Mouse (Mus musculus) forebrain, embryonic 14.5 days (tissue): ENCODE measurements around the gene Zfp652. TPM values are rescaled to one million over a fixed set of nuclear protein-coding genes. Genes with fewer than 3 reads are reported as not detected.

ENCODE experiments used
- ATAC-seq: fragments of 200-750 bp; cut with Nextera tagmentation; 2 replicates; pipeline ENCODE4 v1.8.0; 2017; ENCODE audit warnings: mild to moderate bottlenecking, moderate library complexity
- DNase-seq: peaks from one replicate; pipeline ENCODE4 v3.0.0-alpha.2; 2015; ENCODE audit warnings: low spot score
- H3K27ac ChIP-seq: fragments of 300-500 bp; sonication (generic); 2 replicates; pipeline ENCODE4 v1.5.1; 2014; ENCODE audit warnings: low read depth, mild to moderate bottlenecking, control low read depth, low read length, moderate library complexity
- H3K27me3 ChIP-seq: fragments of 300-500 bp; sonication (generic); replicated peaks from 2 replicates; pipeline ENCODE4 v1.6.1; 2014; ENCODE audit warnings: low read length, control low read depth, mixed read lengths; ENCODE audit not compliant: control insufficient read depth, insufficient read depth
- H3K36me3 ChIP-seq: fragments of 300-500 bp; sonication (generic); 2 replicates; pipeline ENCODE4 v1.6.1; 2014; ENCODE audit warnings: low read length, control low read depth; ENCODE audit not compliant: control insufficient read depth, insufficient read depth
- H3K4me1 ChIP-seq: fragments of 300-500 bp; sonication (generic); 2 replicates; pipeline ENCODE4 v1.6.1; 2014; ENCODE audit warnings: antibody characterized with exemption, low read length, control low read depth; ENCODE audit not compliant: control insufficient read depth, insufficient read depth
- H3K4me2 ChIP-seq: fragments of 300-500 bp; sonication (generic); 2 replicates; pipeline ENCODE4 v1.6.1; 2014; ENCODE audit warnings: mild to moderate bottlenecking, control low read depth, low read length
- H3K4me3 ChIP-seq: fragments of 300-500 bp; sonication (generic); 2 replicates; pipeline ENCODE4 v1.5.1; 2014; ENCODE audit warnings: low read depth, low read length, control low read depth
- H3K9ac ChIP-seq: fragments of 300-500 bp; sonication (generic); 2 replicates; pipeline ENCODE4 v1.6.1; 2014; ENCODE audit warnings: mild to moderate bottlenecking, low read length, control low read depth, moderate library complexity
- H3K9me3 ChIP-seq: fragments of 300-500 bp; sonication (generic); replicated peaks from 2 replicates; pipeline ENCODE4 v1.6.1; 2016; ENCODE audit warnings: low read length, control low read depth, mixed read lengths; ENCODE audit not compliant: control insufficient read depth
- WGBS: fragments of 180-500 bp; shearing (Covaris S2); extraction: QIAGEN DNeasy Blood & Tissue Kit; methylation state at CpG from one replicate; pipeline ENCODE4 v1.1.7; 2014; 5-methylcytosine and 5-hydroxymethylcytosine counted together
- polyA plus RNA-seq: library from polyadenylated mRNA; unstranded; fragments of >200 nt; fragmentation: Nextera tagmentation; extraction: Ambion mirVana; gene quantifications from 2 replicates; pipeline ENCODE4 v1.2.1, GENCODE M21; 2014

Gene Zfp652
- polyA plus RNA-seq, 1 experiment from 2014 or later, result 11.7 TPM

DNA sequence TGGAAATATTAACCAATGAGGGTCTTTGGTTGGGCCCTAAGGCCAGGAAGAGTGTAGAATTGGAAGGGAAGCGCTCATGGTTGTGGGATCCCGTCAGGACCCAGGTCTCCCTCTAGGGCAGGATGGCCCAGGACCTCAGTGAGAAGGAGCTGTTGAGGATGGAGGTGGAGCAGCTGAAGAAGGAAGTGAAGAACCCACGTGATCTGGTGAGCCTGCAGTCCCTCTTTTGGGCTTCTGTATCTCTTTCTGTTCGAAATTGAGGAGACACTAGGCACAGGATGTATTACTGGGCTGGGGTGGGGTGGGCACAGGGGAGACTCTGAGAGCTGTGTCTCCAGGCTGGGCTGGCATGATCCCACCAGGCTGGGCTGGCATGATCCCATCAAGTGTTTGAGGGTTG, 132.5 kb downstream of the Zfp652 start:
- DNase-seq (no peak), ATAC-seq (no peak)
- Histone ChIP-seq H3K9me3 (no peaks in the 10 kb centered on the region), H3K4me1 (no peaks in the 10 kb centered on the region), H3K27ac (no peak overlapping the region), H3K4me2 (no peak overlapping the region), H3K9ac (no peak overlapping the region), H3K36me3 (no peaks in the 10 kb centered on the region), H3K4me3 (no peak overlapping the region), H3K27me3 (0 out of 2 replicates have a peak, but pooled peaks cover 5% of the 10 kb centered on the region)
- 72% methylated on average over 4 of the region's 4 CpGs for WGBS

DNA sequence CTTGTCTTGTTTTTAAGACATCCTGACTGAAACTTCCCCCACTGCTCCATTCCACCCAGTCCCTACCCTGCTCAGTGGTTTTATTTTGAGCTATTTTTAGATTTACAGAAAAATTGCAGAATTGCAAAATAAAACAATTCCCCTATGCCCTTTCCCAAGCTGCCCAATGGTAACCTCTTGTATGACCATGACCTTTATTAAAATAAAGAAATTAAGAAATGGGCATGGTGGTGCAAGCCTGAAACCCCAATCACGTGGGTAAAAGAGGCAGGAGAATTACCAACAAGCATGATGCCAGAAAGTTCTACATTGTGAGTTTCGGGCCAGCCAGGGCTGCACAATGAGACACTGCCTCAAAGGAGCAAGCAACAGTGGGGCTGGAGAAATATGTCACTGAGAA, 138.4 kb downstream of the Zfp652 start:
- H3K27ac ChIP-seq, result no peak overlapping the region
- no peak for ATAC-seq
- H3K9ac ChIP-seq, result no peak overlapping the region
- no peak overlapping the region for H3K4me2 ChIP-seq
- no peaks in the 10 kb centered on the region for H3K4me1 ChIP-seq
- no peak for DNase-seq
- 73% methylated on average over 2 of the region's 2 CpGs for WGBS
- no peaks in the 10 kb centered on the region for H3K36me3 ChIP-seq
- H3K9me3 ChIP-seq, result no peaks in the 10 kb centered on the region
- H3K4me3 ChIP-seq, result no peak overlapping the region
- no peaks in the 10 kb centered on the region for H3K27me3 ChIP-seq

DNA sequence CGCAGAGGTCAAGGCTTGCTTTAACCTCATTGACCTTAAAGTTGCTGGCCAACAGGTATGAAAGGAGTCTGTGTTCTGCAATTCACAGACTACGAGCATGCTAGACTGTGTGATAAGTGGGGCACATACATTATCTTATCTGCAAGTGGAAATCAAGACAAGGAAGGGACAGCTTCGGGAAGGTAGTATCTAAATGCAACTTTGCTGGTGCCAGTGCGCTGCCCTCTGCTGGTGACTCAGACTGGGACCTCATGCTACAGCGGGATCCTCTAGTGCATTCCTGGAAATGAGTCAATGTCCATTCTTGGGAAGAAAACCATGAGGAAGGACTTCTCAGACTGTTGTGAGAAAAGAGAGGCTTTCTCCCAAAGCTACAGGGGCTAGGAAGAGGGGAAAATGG, 141.2 kb downstream of the Zfp652 start:
- Histone ChIP-seq H3K27ac (no peak overlapping the region), H3K27me3 (no peaks in the 10 kb centered on the region), H3K9me3 (no peaks in the 10 kb centered on the region), H3K4me3 (no peak overlapping the region), H3K36me3 (no peaks in the 10 kb centered on the region), H3K4me1 (peaks cover 5% of the 10 kb centered on the region; the same call in 1 of the 2 replicates), H3K9ac (no peak overlapping the region), H3K4me2 (no peak overlapping the region)
- WGBS, result 62% methylated on average over 5 of the region's 5 CpGs
- ATAC-seq, result no peak
- DNase-seq, result no peak

DNA sequence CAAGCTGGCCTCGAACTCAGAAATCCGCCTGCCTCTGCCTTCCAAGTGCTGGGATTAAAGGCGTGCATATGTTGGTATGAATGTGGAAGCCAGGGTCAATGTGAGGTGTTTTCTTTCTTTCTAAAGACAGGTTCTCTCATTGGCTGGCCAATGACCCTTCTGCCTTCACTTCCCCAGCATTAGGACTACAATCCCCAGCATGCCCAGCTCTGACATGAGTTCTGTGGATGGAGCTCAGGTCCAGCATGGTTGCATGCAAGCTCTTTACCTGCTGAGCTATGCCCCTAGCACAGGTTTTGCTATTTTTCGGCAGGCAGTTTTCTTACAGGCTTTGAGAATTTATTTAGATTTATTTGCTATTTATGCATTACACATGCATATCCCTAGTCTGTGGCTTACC, 144.8 kb downstream of the Zfp652 start:
- ATAC-seq (no peak), DNase-seq (no peak)
- Histone ChIP-seq H3K27ac (no peak overlapping the region), H3K9ac (no peak overlapping the region), H3K27me3 (no peaks in the 10 kb centered on the region), H3K4me2 (peak overlapping the region; percentile 70), H3K4me3 (no peak overlapping the region), H3K9me3 (no peaks in the 10 kb centered on the region), H3K36me3 (no peaks in the 10 kb centered on the region), H3K4me1 (peaks cover 12% of the 10 kb centered on the region)
- WGBS, result 71% methylated on average over 4 of the region's 4 CpGs

DNA sequence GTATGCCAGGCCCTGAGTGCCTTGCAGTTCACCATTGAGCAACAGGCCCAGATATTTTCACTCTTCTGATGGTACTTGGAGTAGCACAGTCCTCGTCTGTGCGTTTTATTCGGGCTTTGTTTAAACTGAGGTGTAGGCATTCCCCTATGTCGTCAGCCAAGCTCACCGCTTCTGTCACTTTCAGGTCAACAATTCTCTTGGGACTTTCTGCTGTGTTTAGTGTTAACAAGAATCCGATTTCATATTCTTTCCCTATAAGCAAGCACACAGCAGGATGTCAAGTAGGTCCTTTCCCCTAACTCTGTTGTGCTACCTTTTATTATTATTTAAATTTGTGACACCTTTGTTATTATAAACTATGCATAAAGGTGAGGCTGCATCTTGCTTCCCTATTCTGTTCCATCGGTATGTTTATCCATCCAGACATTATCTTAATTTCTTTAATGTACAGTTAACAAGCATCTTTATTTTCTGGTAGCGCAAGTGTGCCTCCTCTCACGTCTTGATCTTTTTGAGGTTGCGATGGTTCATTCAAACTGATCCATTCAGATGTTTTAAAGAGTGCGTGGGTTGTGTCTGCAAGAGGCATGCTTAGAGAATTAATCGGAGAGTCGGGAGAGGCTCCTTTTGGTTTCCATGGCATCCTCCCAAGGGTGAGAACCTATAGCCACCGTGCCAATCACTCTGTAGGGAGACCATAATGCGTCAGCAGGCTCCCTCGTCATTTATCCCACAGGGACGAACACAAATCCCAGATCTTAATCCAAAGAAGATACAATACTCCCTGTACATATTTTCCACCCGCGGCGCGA, 145.4 kb downstream of the Zfp652 start:
- WGBS, result 16% methylated on average over 21 of the region's 21 CpGs
- peak overlapping the region; percentile 66 for H3K9ac ChIP-seq
- peak; percentile 63 for DNase-seq
- peaks cover 12% of the 10 kb centered on the region for H3K4me1 ChIP-seq
- no peaks in the 10 kb centered on the region for H3K9me3 ChIP-seq
- no peaks in the 10 kb centered on the region for H3K36me3 ChIP-seq
- peak overlapping the region; percentile 70 for H3K4me3 ChIP-seq
- no peaks in the 10 kb centered on the region for H3K27me3 ChIP-seq
- peak; percentile 18 for ATAC-seq
- peak overlapping the region; percentile 70 for H3K4me2 ChIP-seq
- peak overlapping the region; percentile 64 for H3K27ac ChIP-seq

DNA sequence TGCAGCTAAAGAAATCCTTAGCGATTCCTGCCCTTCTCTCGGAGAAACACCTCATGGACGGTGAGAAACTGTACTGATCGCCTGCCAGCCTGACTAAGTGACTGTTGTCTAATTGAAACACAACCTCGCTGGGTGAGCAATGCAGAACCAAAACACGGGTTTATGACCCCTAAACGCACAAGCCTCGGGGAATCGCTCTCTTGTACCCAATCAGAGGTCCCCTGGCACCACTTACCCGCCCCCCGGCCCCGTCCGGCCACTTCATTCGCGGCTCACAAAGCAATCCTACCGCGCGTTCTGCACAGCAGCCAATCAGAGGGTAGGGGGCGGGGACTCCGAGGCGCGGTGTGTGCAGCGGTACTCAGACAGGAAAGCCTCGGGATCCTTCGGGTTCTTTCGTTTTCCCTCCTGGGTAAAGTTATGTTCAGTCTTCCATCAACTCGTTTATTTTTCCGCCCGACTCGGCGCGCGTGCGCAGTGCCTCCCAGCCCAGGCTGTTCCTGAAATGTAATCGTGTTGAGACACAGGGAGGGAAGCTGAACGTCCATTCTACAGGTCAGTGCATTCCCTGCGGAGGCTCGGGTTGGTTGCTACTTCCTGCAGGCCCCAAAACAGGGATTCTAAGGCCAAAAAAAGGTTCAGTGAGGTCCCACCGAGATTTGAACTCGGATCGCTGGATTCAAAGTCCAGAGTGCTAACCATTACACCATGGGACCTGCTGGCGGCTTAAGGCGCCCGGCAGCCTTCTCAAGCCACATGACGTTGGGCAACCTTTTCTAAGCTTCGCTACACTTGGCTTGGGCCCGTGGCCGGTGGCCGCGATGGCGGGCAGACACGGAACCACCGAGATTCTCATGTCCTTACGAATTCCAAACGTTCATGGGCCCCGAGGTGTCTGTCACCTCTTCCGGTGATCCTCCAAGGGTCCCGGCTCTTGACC, 146.3 kb downstream of the Zfp652 start:
- Histone ChIP-seq H3K36me3 (no peaks in the 10 kb centered on the region), H3K9me3 (no peaks in the 10 kb centered on the region), H3K4me2 (peak overlapping the region; percentile 70), H3K9ac (peak overlapping the region; percentile 66), H3K27ac (peak overlapping the region; percentile 85), H3K27me3 (no peaks in the 10 kb centered on the region), H3K4me1 (peaks cover 12% of the 10 kb centered on the region), H3K4me3 (peak overlapping the region; percentile 70)
- WGBS, result under 1% methylated on average over 58 of the region's 58 CpGs
- ATAC-seq, result peak; percentile 99
- peak; percentile 99 for DNase-seq

DNA sequence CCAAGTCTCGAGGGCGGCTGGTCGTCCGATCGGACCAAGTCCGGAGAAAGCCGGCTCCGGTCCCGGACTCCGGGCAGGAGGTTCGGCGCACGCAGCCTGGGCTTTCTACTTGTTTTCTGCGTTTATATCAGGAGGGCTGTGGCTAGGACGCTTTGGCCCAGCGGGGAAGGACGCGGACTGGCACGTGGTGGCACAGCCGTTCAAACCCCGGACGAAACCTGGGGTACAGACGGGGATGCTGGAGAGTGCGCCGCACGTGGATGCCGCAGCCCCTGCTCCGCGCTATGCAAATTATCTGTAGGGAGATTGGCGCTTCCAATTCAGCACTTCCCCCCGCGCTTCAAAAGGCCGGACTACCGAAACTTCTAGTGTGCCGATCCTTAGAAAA, 147.0 kb downstream of the Zfp652 start:
- Histone ChIP-seq H3K4me1 (peaks cover 12% of the 10 kb centered on the region), H3K36me3 (no peaks in the 10 kb centered on the region), H3K4me2 (peak overlapping the region; percentile 70), H3K4me3 (peak overlapping the region; percentile 70), H3K9me3 (no peaks in the 10 kb centered on the region), H3K27ac (peak overlapping the region; percentile 40), H3K9ac (peak overlapping the region; percentile 64), H3K27me3 (no peaks in the 10 kb centered on the region)
- DNase-seq (peak; percentile 82), ATAC-seq (peak; percentile 61)
- WGBS, result under 1% methylated on average over 35 of the region's 35 CpGs

DNA sequence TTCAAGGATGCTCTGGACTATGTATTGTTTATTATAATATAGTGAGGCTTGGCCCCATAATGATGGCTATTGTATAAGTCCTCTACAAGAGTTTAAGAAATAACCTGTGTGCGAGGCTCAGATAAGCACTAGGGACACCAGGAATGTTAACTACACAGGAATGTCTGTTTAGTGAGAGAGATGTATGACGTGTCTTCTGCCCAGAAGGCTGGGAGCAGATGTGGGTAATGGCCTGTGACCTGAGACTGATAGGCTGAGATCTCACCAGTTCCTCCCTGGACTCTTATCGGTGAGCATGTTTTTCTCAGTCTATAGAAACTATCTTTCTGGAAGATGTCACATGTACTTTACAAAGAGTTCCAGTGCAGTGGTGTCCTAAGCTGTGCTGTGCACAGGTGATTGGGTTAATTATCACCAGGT, 147.6 kb downstream of the Zfp652 start:
- WGBS, result 38% methylated on average over 3 of the region's 3 CpGs
- no peaks in the 10 kb centered on the region for H3K36me3 ChIP-seq
- DNase-seq, result no peak

More for the DNA sequence above, 147.6 kb downstream of the Zfp652 start:
- no peaks in the 10 kb centered on the region for H3K27me3 ChIP-seq
- H3K9me3 ChIP-seq, result no peaks in the 10 kb centered on the region
- H3K9ac ChIP-seq, result peak overlapping the region; percentile 64
- H3K27ac ChIP-seq, result no peak overlapping the region
- ATAC-seq, result no peak
- H3K4me1 ChIP-seq, result peaks cover 12% of the 10 kb centered on the region
- peak overlapping the region; percentile 70 for H3K4me2 ChIP-seq
- peak overlapping the region; percentile 70 for H3K4me3 ChIP-seq
